Mouse (Mus musculus) ES-Bruce4 (cell line): ENCODE data around the gene Gnl3l.

Experiments used
- CTCF ChIP-seq: IDR thresholded peaks from one replicate; pipeline ENCODE4 v1.8.1; 2011; ENCODE audit warnings: low read depth, low read length
- POLR2A ChIP-seq: IDR thresholded peaks from one replicate; pipeline ENCODE4 v1.8.1; 2011; ENCODE audit warnings: low read length; ENCODE audit not compliant: insufficient read depth

- TF ChIP-seq CTCF: no peak
- TF ChIP-seq POLR2A: no peak
These were observed 30.4 kb upstream of the Gnl3l start for GRCm38 (mm10) chrX:151047431-151048058.
